Mouse (Mus musculus) thymus, adult 2 months (tissue): ENCODE measurements around the gene Slc6a8.

ENCODE experiments used
- CTCF ChIP-seq: fragments of 200-500 bp; IDR thresholded peaks from 2 replicates; pipeline ENCODE4 v1.5.1; 2012; ENCODE audit warnings: mild to moderate bottlenecking, control low read depth, low read length, moderate library complexity, borderline replicate concordance; ENCODE audit not compliant: control insufficient read depth, poor library complexity, insufficient read depth; ENCODE audit errors: extremely low read depth
- POLR2A ChIP-seq: fragments of 200-500 bp; IDR thresholded peaks from 2 replicates; pipeline ENCODE4 v1.6.1; 2012; ENCODE audit warnings: mild to moderate bottlenecking, low read length, control low read depth, moderate library complexity; ENCODE audit not compliant: control insufficient read depth, poor library complexity, insufficient read depth; ENCODE audit errors: extremely low read depth

- TF ChIP-seq POLR2A (no peak), CTCF (no peak)
Observed at GRCm38 (mm10) chrX:73659575-73660283, 13.2 kb upstream of the Slc6a8 start, which contains the start of gene Pnck.
